Comparison of ENCODE assay signal across 8 mouse cellular contexts in genomic region chr1:106735586-106735985, GRCm38 (mm10). TPM values are rescaled to one million over a fixed set of nuclear protein-coding genes. Genes with fewer than 3 reads are reported as not detected.
A peak's percentile ranks its signal among the peaks of the same experiment; 100 is the strongest.
DNase-seq lines count a peak whose midpoint lies in the region; TF ChIP-seq lines count a peak whose summit lies in the region.

No protein-coding gene starts in this region.

- H3K27ac ChIP-seq in left cerebral cortex, adult 2 months = no peak overlapping the region
- no peak overlapping the region for H3K27ac ChIP-seq in embryonic facial prominence, embryonic 10.5 days (replicated peaks)

- H3K27me3 ChIP-seq in embryonic facial prominence, embryonic 10.5 days (replicated peaks; ENCODE audit: low read depth, poor library complexity, severe bottlenecking) = no peaks in the 10 kb centered on the region
- no peaks in the 10 kb centered on the region for H3K27me3 ChIP-seq in splenic B cell, adult 2 months (ENCODE audit: control insufficient read depth, insufficient read depth, low read length, poor library complexity, severe bottlenecking)

- no peaks in the 10 kb centered on the region for H3K9me3 ChIP-seq in embryonic facial prominence, embryonic 10.5 days

- peak; percentile 90 for TF ChIP-seq CTCF in left cerebral cortex, adult 2 months (IDR thresholded peaks at IDR 0.05)
- TF ChIP-seq CTCF in lung, adult 2 months (IDR thresholded peaks at IDR 0.05; ENCODE audit: insufficient read depth, low read length) = peak; percentile 69

- no peak overlapping the region for H3K4me3 ChIP-seq in left cerebral cortex, adult 2 months
- H3K4me3 ChIP-seq in embryonic facial prominence, embryonic 10.5 days = no peak overlapping the region
- H3K4me3 ChIP-seq in lung, adult 2 months (replicated peaks; ENCODE audit: extremely low read depth, low read depth, low read length) = no peak overlapping the region

- peaks cover 39% of the 10 kb centered on the region for H3K36me3 ChIP-seq in embryonic facial prominence, embryonic 10.5 days (replicated peaks)
- H3K36me3 ChIP-seq in splenic B cell, adult 2 months (ENCODE audit: control insufficient read depth, insufficient read depth, low read length, poor library complexity, severe bottlenecking) = 0 out of 2 replicates have a peak, but pooled peaks cover 4% of the 10 kb centered on the region

- intact Hi-C loops in left cerebral cortex, adult 2 months (cut with DNase I) = loop anchor here (5.0 kb wide), 1 partner anchor 147 kb away; no protein-coding TSS in a partner anchor

- whole genome bisulfite sequencing in embryonic facial prominence, embryonic 10.5 days = 61% methylated on average over 2 of the region's 2 CpGs
- whole genome bisulfite sequencing in lung, adult 2 months = 54% methylated on average over 2 of the region's 2 CpGs

- peak; percentile 45 for DNase-seq in adrenal gland, postnatal 10 days
- DNase-seq in adrenal gland, adult 8-10 months = no peak
- DNase-seq in left cerebral cortex, adult 2 months (ENCODE audit: extremely low spot score in 1 of 2, low spot score in 2 of 2) = peak; percentile 44 to 53
- DNase-seq in left cerebral cortex, adult 11 months (ENCODE audit: low spot score) = no peak
- DNase-seq in T-cell, adult 2 months (ENCODE audit: low spot score) = peak; percentile 63
- peak; percentile 56 for DNase-seq in embryonic facial prominence, embryonic 10.5 days (ENCODE audit: low spot score)
- no peak for DNase-seq in lung, adult 2 months
- peak; percentile 78 for DNase-seq in splenic B cell, adult 2 months (ENCODE audit: low read depth, low spot score)

- H3K4me1 ChIP-seq in embryonic facial prominence, embryonic 10.5 days = no peaks in the 10 kb centered on the region
- no peaks in the 10 kb centered on the region for H3K4me1 ChIP-seq in lung, adult 2 months (ENCODE audit: control insufficient read depth, insufficient read depth, low read length)

- TF ChIP-seq POLR2A in lung, adult 2 months (IDR thresholded peaks at IDR 0.05; ENCODE audit: borderline replicate concordance, extremely low read depth, low read depth, low read length) = no peak

RNA-seq across cellular contexts. Expression of gene Bcl2, which starts 21.5 kb away (rescaled TPM):
- 1 to 10 TPM; 6.1 to 8.8 TPM for total RNA-seq in adrenal gland, postnatal 10 days (2021)
- 1 to 10 TPM; 5.8 to 7.7 (median 6.9) TPM for total RNA-seq in adrenal gland, adult 8-10 months (2022)
- total RNA-seq in left cerebral cortex, adult 2 months (2021) = 10 to 100 TPM; 14.5 to 17.5 TPM
- 9.4 and 10.8 TPM in 2 replicates for polyA plus RNA-seq in embryonic facial prominence, embryonic 10.5 days (2016; fragmentation: Nextera tagmentation; extraction: Ambion mirVana)
- polyA plus RNA-seq in lung, adult 2 months (2012; rRNA removed) = 3.0 and 3.8 TPM in 2 replicates

RNA-seq across cellular contexts. Expression of gene Kdsr, which starts 23.9 kb away (rescaled TPM):
- 10 to 100 TPM; 24.2 to 25.3 TPM for total RNA-seq in adrenal gland, postnatal 10 days (2021)
- 10 to 100 TPM; 43.0 to 45.7 (median 45.4) TPM for total RNA-seq in adrenal gland, adult 8-10 months (2022)
- 10 to 100 TPM; 26.4 to 28.3 TPM for total RNA-seq in left cerebral cortex, adult 2 months (2021)
- 9.7 and 10.1 TPM in 2 replicates for polyA plus RNA-seq in embryonic facial prominence, embryonic 10.5 days (2016; fragmentation: Nextera tagmentation; extraction: Ambion mirVana)
- 10.0 and 23.5 TPM in 2 replicates for polyA plus RNA-seq in lung, adult 2 months (2012; rRNA removed)

Comparison
In these comparisons a context has a peak if more than half of its experiments do, and no peak if none do; other contexts are left out.
1. DNase-seq: peak in adrenal gland, postnatal 10 days (single experiment), left cerebral cortex, adult 2 months (2 of 2), T-cell, adult 2 months (single experiment), embryonic facial prominence, embryonic 10.5 days (single experiment) and splenic B cell, adult 2 months (single experiment); none in adrenal gland, adult 8-10 months (single experiment), left cerebral cortex, adult 11 months (single experiment) and lung, adult 2 months (single experiment).